Mouse (Mus musculus): ENCODE results near the gene Slc5a3. TPM values are rescaled to one million over a fixed set of nuclear protein-coding genes. Genes with fewer than 3 reads are reported as not detected.

Gene Slc5a3
- polyA plus RNA-seq, 1 experiment from 2014 or later = 0.82 TPM

GRCm38 (mm10) chr16:92120899-92121531, 62.9 kb downstream of the Slc5a3 start:
- 76% methylated on average over 17 of the region's 17 CpGs for WGBS (ENCODE audit: insufficient replicate concordance)
- no peak overlapping the region for H3K9ac ChIP-seq (replicated peaks)
- H3K36me3 ChIP-seq (replicated peaks; ENCODE audit: insufficient read depth, low read length) = no peaks in the 10 kb centered on the region
- peaks cover 4% of the 10 kb centered on the region; the same call in 1 of the 2 replicates for H3K9me3 ChIP-seq (ENCODE audit: low read length)
- no peaks in the 10 kb centered on the region for H3K4me1 ChIP-seq (ENCODE audit: insufficient read depth)
- no peak overlapping the region for H3K4me3 ChIP-seq (ENCODE audit: low read depth, low read length)
- TF ChIP-seq CTCF (IDR thresholded peaks at IDR 0.05; ENCODE audit: low read depth) (no peak), EP300 (IDR thresholded peaks at IDR 0.05; ENCODE audit: low read depth) (no peak)
- no peak overlapping the region for H3K27ac ChIP-seq (ENCODE audit: low read depth)
- H3K27me3 ChIP-seq (ENCODE audit: insufficient read depth, low read length) = no peaks in the 10 kb centered on the region
- ATAC-seq (no peak), DNase-seq (no peak)
- no peak overlapping the region for H3K4me2 ChIP-seq (ENCODE audit: low read depth, low read length)

- 47% methylated on average over 4 of the region's 4 CpGs for WGBS (ENCODE audit: insufficient replicate concordance)
- no peak overlapping the region for H3K27ac ChIP-seq (ENCODE audit: low read depth)
- no peak overlapping the region for H3K4me2 ChIP-seq (ENCODE audit: low read depth, low read length)
- TF ChIP-seq CTCF (IDR thresholded peaks at IDR 0.05; ENCODE audit: low read depth) = no peak
- H3K9me3 ChIP-seq (ENCODE audit: low read length) = peaks cover 4% of the 10 kb centered on the region; the same call in 1 of the 2 replicates
- ATAC-seq (no peak), DNase-seq (no peak)
- H3K36me3 ChIP-seq (replicated peaks; ENCODE audit: insufficient read depth, low read length) = no peaks in the 10 kb centered on the region
- H3K27me3 ChIP-seq (ENCODE audit: insufficient read depth, low read length) = no peaks in the 10 kb centered on the region
- no peak overlapping the region for H3K4me3 ChIP-seq (ENCODE audit: low read depth, low read length)
- no peak overlapping the region for H3K9ac ChIP-seq (replicated peaks)
- H3K4me1 ChIP-seq (ENCODE audit: insufficient read depth) = no peaks in the 10 kb centered on the region
Measured at GRCm38 (mm10) chr16:92127226-92127625, 69.1 kb downstream of the Slc5a3 start.

- WGBS (ENCODE audit: insufficient replicate concordance) = 70% methylated on average over 5 of the region's 5 CpGs
- Histone ChIP-seq H3K4me2 (ENCODE audit: low read depth, low read length) (no peak overlapping the region), H3K9ac (replicated peaks) (no peak overlapping the region), H3K27ac (ENCODE audit: low read depth) (no peak overlapping the region), H3K27me3 (ENCODE audit: insufficient read depth, low read length) (no peaks in the 10 kb centered on the region), H3K4me1 (ENCODE audit: insufficient read depth) (no peaks in the 10 kb centered on the region), H3K9me3 (ENCODE audit: low read length) (peaks cover 4% of the 10 kb centered on the region; the same call in 1 of the 2 replicates), H3K36me3 (replicated peaks; ENCODE audit: insufficient read depth, low read length) (no peaks in the 10 kb centered on the region), H3K4me3 (ENCODE audit: low read depth, low read length) (no peak overlapping the region)
- no peak for TF ChIP-seq EP300 (IDR thresholded peaks at IDR 0.05; ENCODE audit: low read depth)
- TF ChIP-seq CTCF (IDR thresholded peaks at IDR 0.05; ENCODE audit: low read depth) = no peak
- ATAC-seq = no peak
- DNase-seq = no peak
Measured at GRCm38 (mm10) chr16:92127666-92128065, 69.5 kb downstream of the Slc5a3 start.

GRCm38 (mm10) chr16:92129843-92130242, 71.7 kb downstream of the Slc5a3 start:
- no peak for TF ChIP-seq EP300 (IDR thresholded peaks at IDR 0.05; ENCODE audit: low read depth)
- no peak for TF ChIP-seq CTCF (IDR thresholded peaks at IDR 0.05; ENCODE audit: low read depth)
- no peak overlapping the region for H3K4me3 ChIP-seq (ENCODE audit: low read depth, low read length)
- 75% methylated on average over 8 of the region's 8 CpGs for WGBS (ENCODE audit: insufficient replicate concordance)
- H3K9me3 ChIP-seq (ENCODE audit: low read length) = no peaks in the 10 kb centered on the region
- ATAC-seq = no peak
- DNase-seq = no peak
- H3K4me2 ChIP-seq (ENCODE audit: low read depth, low read length) = no peak overlapping the region
- no peaks in the 10 kb centered on the region for H3K27me3 ChIP-seq (ENCODE audit: insufficient read depth, low read length)
- H3K27ac ChIP-seq (ENCODE audit: low read depth) = no peak overlapping the region
- H3K9ac ChIP-seq (replicated peaks) = no peak overlapping the region
- H3K36me3 ChIP-seq (replicated peaks; ENCODE audit: insufficient read depth, low read length) = no peaks in the 10 kb centered on the region
- H3K4me1 ChIP-seq (ENCODE audit: insufficient read depth) = no peaks in the 10 kb centered on the region

- Histone ChIP-seq H3K27me3 (ENCODE audit: insufficient read depth, low read length) (no peaks in the 10 kb centered on the region), H3K4me3 (ENCODE audit: low read depth, low read length) (no peak overlapping the region), H3K4me1 (ENCODE audit: insufficient read depth) (no peaks in the 10 kb centered on the region), H3K27ac (ENCODE audit: low read depth) (no peak overlapping the region), H3K9me3 (ENCODE audit: low read length) (no peaks in the 10 kb centered on the region), H3K4me2 (ENCODE audit: low read depth, low read length) (no peak overlapping the region), H3K9ac (replicated peaks) (no peak overlapping the region), H3K36me3 (replicated peaks; ENCODE audit: insufficient read depth, low read length) (no peaks in the 10 kb centered on the region)
- no peak for TF ChIP-seq EP300 (IDR thresholded peaks at IDR 0.05; ENCODE audit: low read depth)
- no peak for TF ChIP-seq CTCF (IDR thresholded peaks at IDR 0.05; ENCODE audit: low read depth)
- 73% methylated on average over 4 of the region's 4 CpGs for WGBS (ENCODE audit: insufficient replicate concordance)
- no peak for ATAC-seq
- DNase-seq = no peak
Measured at GRCm38 (mm10) chr16:92132511-92132910, 74.4 kb downstream of the Slc5a3 start.

GRCm38 (mm10) chr16:92134148-92134764, 76.1 kb downstream of the Slc5a3 start:
- Histone ChIP-seq H3K4me3 (ENCODE audit: low read depth, low read length) (no peak overlapping the region), H3K9ac (replicated peaks) (no peak overlapping the region), H3K36me3 (replicated peaks; ENCODE audit: insufficient read depth, low read length) (no peaks in the 10 kb centered on the region), H3K4me2 (ENCODE audit: low read depth, low read length) (no peak overlapping the region), H3K27ac (ENCODE audit: low read depth) (no peak overlapping the region), H3K4me1 (ENCODE audit: insufficient read depth) (no peaks in the 10 kb centered on the region), H3K27me3 (ENCODE audit: insufficient read depth, low read length) (no peaks in the 10 kb centered on the region), H3K9me3 (ENCODE audit: low read length) (no peaks in the 10 kb centered on the region)
- no peak for DNase-seq
- TF ChIP-seq CTCF (IDR thresholded peaks at IDR 0.05; ENCODE audit: low read depth) (no peak), EP300 (IDR thresholded peaks at IDR 0.05; ENCODE audit: low read depth) (no peak)
- 78% methylated on average over 11 of the region's 11 CpGs for WGBS (ENCODE audit: insufficient replicate concordance)
- no peak for ATAC-seq

Data from liver, postnatal 0 days (tissue).